Mouse (Mus musculus) olfactory bulb, adult 2 months (tissue): ENCODE results near the gene Rtl10.

Experiments used
- CTCF ChIP-seq: fragments of 200-500 bp; IDR thresholded peaks from 2 replicates; pipeline ENCODE4 v1.5.1; 2012; ENCODE audit warnings: low read depth, mild to moderate bottlenecking, low read length, moderate library complexity; ENCODE audit not compliant: insufficient read depth
- POLR2A ChIP-seq: fragments of 200-500 bp; IDR thresholded peaks from 2 replicates; pipeline ENCODE4 v1.6.1; 2012; ENCODE audit warnings: mild to moderate bottlenecking, low read depth, low read length, moderate library complexity; ENCODE audit not compliant: insufficient read depth

- TF ChIP-seq CTCF (no peak), POLR2A (no peak)
Measured at GRCm38 (mm10) chr16:18497865-18498515, 711 bp upstream of the Rtl10 start.
